Mouse (Mus musculus) CH12.LX (cell line): ENCODE data around the gene Arhgap18. TPM values are rescaled to one million over a fixed set of nuclear protein-coding genes. Genes with fewer than 3 reads are reported as not detected.

Experiments
- DNase-seq: peaks from one replicate; pipeline ENCODE4 v3.0.0-alpha.2; 2013; ENCODE audit errors: extremely low read depth
- H3K27ac ChIP-seq: 2 replicates; pipeline ENCODE4 v1.5.1; 2012; ENCODE audit warnings: low read depth, mild to moderate bottlenecking, control low read depth, moderate library complexity; ENCODE audit not compliant: insufficient read depth
- H3K27me3 ChIP-seq: replicated peaks from 2 replicates; pipeline ENCODE3; 2012; ENCODE audit warnings: inconsistent platforms
- H3K36me3 ChIP-seq, 2 experiments: replicated peaks in 1 of 2; 2 replicates each; pipeline versions ENCODE3 to v1.6.1; 2012; ENCODE audit warnings: inconsistent platforms in 1 of 2, low read length in 1 of 2, mild to moderate bottlenecking in 1 of 2, mixed read lengths in 1 of 2, moderate library complexity in 1 of 2; ENCODE audit not compliant: control insufficient read depth in 1 of 2, insufficient read depth in 1 of 2
- H3K4me1 ChIP-seq, 2 experiments: 2 replicates each; pipeline ENCODE4 v1.6.1; 2012; ENCODE audit warnings: inconsistent platforms in 1 of 2, moderate library complexity in 1 of 2; ENCODE audit not compliant: insufficient read depth in 2 of 2, control insufficient read depth in 1 of 2
- H3K4me2 ChIP-seq: 2 replicates; pipeline ENCODE4 v1.6.1; 2012; ENCODE audit warnings: low read depth, mild to moderate bottlenecking, control low read depth; ENCODE audit not compliant: poor library complexity, insufficient read depth, severe bottlenecking
- H3K4me3 ChIP-seq, 3 experiments: fragments of 150-350 bp in 1 of 3; sonication (generic) in 1 of 3; replicated peaks in 1 of 3; 2 replicates each; pipeline versions ENCODE3 to v1.5.1; 2011 to 2012; ENCODE audit warnings: low read depth in 2 of 3, low read length in 2 of 3, mild to moderate bottlenecking in 2 of 3, moderate library complexity in 2 of 3, control low read depth in 1 of 3, improper control_type of control experiment in 1 of 3, inconsistent platforms in 1 of 3, mixed read lengths in 1 of 3; ENCODE audit not compliant: poor library complexity in 1 of 3
- H3K79me2 ChIP-seq: replicated peaks from 2 replicates; pipeline ENCODE4 v1.6.1; 2012; ENCODE audit warnings: mild to moderate bottlenecking, moderate library complexity; ENCODE audit not compliant: control insufficient read depth, poor library complexity, insufficient read depth, severe bottlenecking; ENCODE audit errors: extremely low read depth
- H3K9ac ChIP-seq: 2 replicates; pipeline ENCODE4 v1.6.1; 2012; ENCODE audit warnings: low read depth, mild to moderate bottlenecking, control low read depth, moderate library complexity; ENCODE audit not compliant: insufficient read depth
- H3K9me3 ChIP-seq: replicated peaks from 2 replicates; pipeline ENCODE3; 2012; ENCODE audit warnings: low read length, inconsistent platforms, mixed read lengths
- CHD1 ChIP-seq: IDR thresholded peaks from 2 replicates; pipeline ENCODE4 v1.6.1; 2012; ENCODE audit warnings: low read depth, low read length, improper control_type of control experiment, inconsistent platforms
- CTCF ChIP-seq, 2 experiments: IDR thresholded peaks in 1 of 2; conservative IDR thresholded peaks in 1 of 2; 2 replicates each; pipeline ENCODE4 v1.5.1; 2011 to 2012; ENCODE audit warnings: low read depth in 2 of 2, low read length in 2 of 2, improper control_type of control experiment in 1 of 2, inconsistent platforms in 1 of 2, mild to moderate bottlenecking in 1 of 2, moderate library complexity in 1 of 2
- ELF1 ChIP-seq: IDR thresholded peaks from 2 replicates; pipeline ENCODE4 v1.6.1; 2014; ENCODE audit warnings: low read depth, mild to moderate bottlenecking, inconsistent platforms, low read length, improper control_type of control experiment
- MAFK ChIP-seq: IDR thresholded peaks from 2 replicates; pipeline ENCODE4 v1.6.1; 2011; ENCODE audit warnings: low read length, improper control_type of control experiment; ENCODE audit not compliant: insufficient replicate concordance
- MAZ ChIP-seq: IDR thresholded peaks from 2 replicates; pipeline ENCODE4 v1.6.1; 2012; ENCODE audit warnings: low read depth, mild to moderate bottlenecking, inconsistent platforms, low read length, improper control_type of control experiment, moderate library complexity
- MEF2A ChIP-seq: IDR thresholded peaks from 2 replicates; pipeline ENCODE4 v1.6.1; 2014; ENCODE audit warnings: low read depth, mild to moderate bottlenecking, inconsistent platforms, low read length, improper control_type of control experiment, borderline replicate concordance
- MXI1 ChIP-seq: IDR thresholded peaks from 2 replicates; pipeline ENCODE4 v1.6.1; 2011; ENCODE audit warnings: mild to moderate bottlenecking, low read depth, low read length, improper control_type of control experiment
- PAX5 ChIP-seq: IDR thresholded peaks from 2 replicates; pipeline ENCODE4 v1.6.1; 2012; ENCODE audit warnings: low read length, inconsistent platforms, mixed read lengths
- RAD21 ChIP-seq: IDR thresholded peaks from 2 replicates; pipeline ENCODE4 v1.6.1; 2011; ENCODE audit warnings: low read depth, mild to moderate bottlenecking, low read length, improper control_type of control experiment, moderate library complexity
- SIN3A ChIP-seq: IDR thresholded peaks from 2 replicates; pipeline ENCODE4 v1.6.1; 2012; ENCODE audit warnings: low read length, improper control_type of control experiment, inconsistent platforms
- SMC3 ChIP-seq: IDR thresholded peaks from 2 replicates; pipeline ENCODE4 v1.6.1; 2011; ENCODE audit warnings: low read depth, low read length, improper control_type of control experiment
- UBTF ChIP-seq: IDR thresholded peaks from 2 replicates; pipeline ENCODE4 v1.6.1; 2012; ENCODE audit warnings: low read depth, mild to moderate bottlenecking, inconsistent platforms, low read length, improper control_type of control experiment, moderate library complexity
- USF1 ChIP-seq: IDR thresholded peaks from 2 replicates; pipeline ENCODE4 v1.6.1; 2014; ENCODE audit warnings: low read depth, mild to moderate bottlenecking, inconsistent platforms, low read length, improper control_type of control experiment
- ZMIZ1 ChIP-seq: IDR thresholded peaks from 2 replicates; pipeline ENCODE4 v1.6.1; 2012; ENCODE audit warnings: low read depth, mild to moderate bottlenecking, inconsistent platforms, low read length, improper control_type of control experiment
- dilution Hi-C: fragments of 300-500 bp; cut with MboI; formaldehyde crosslinking; loops from 2 replicates; pipeline ENCODE4 v1.14.3; 2020; ENCODE audit warnings: low sequenced_read_pairs; ENCODE audit not compliant: extremely low pct_unique_long_range_greater_than_20kb, extremely low pct_ligation_motif_present
- in situ Hi-C: fragments of 300-500 bp; cut with MboI; formaldehyde crosslinking; loops from 3 replicates; pipeline ENCODE4 v1.14.3; 2019; ENCODE audit warnings: low sequenced_read_pairs, low pct_ligation_motif_present, low pct_unique_long_range_greater_than_20kb, mixed read lengths
- polyA plus RNA-seq: library from polyadenylated mRNA; unstranded; fragments of >175 nt; gene quantifications from 2 replicates; pipeline ENCODE4 v1.2.1, GENCODE M21; 2012; ENCODE audit warnings: low read depth; ENCODE audit not compliant: insufficient read length
- total RNA-seq, 2 experiments: library from RNA; depleted of rRNA; stranded (reverse); fragments of 300-350 nt in 1 of 2; fragments of >200 nt in 1 of 2; gene quantifications; 2 replicates each; pipeline ENCODE4 v1.2.3; 2012 to 2014

Gene Arhgap18
- total and polyA plus RNA-seq, 3 experiments, result 3.3 to 4.2 (median 3.3) TPM

DNA sequence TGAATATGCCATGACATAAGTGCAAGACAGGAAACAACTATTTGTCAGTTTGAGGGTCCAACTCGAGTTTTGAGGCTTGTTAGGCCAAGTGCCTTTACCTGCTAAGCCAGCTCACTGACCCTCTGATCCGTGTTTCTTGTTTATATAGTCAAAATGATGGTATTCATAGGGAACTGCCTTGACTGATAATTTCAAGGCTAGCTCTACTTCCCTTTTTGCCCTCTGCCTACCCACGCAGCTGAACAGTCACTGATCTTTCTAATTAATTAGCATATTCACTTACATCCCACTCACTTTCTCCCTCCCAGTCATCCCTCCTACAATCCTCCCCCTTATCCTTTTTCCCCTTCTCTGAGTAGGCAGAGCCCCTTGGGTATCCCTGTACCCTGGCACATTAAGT is 2.4 kb upstream of the Arhgap18 start:
- Histone ChIP-seq H3K9me3 (no peaks in the 10 kb centered on the region), H3K4me3 (no peak overlapping the region), H3K27me3 (no peaks in the 10 kb centered on the region), H3K4me2 (no peak overlapping the region), H3K27ac (no peak overlapping the region), H3K9ac (no peak overlapping the region), H3K4me1 (peaks cover 0 to 7% of the 10 kb centered on the region in 2 experiments; a peak in 2 of 4 replicates), H3K36me3 (no peaks in the 10 kb centered on the region), H3K79me2 (no peaks in the 10 kb centered on the region)
- no peak for TF ChIP-seq ELF1
- TF ChIP-seq UBTF, result no peak
- no peak for TF ChIP-seq USF1
- TF ChIP-seq SIN3A, result no peak
- no peak for TF ChIP-seq MXI1
- no peak for TF ChIP-seq PAX5
- TF ChIP-seq CHD1, result no peak
- no peak for TF ChIP-seq MAZ
- no peak for TF ChIP-seq SMC3
- no peak for TF ChIP-seq MAFK
- no peak for TF ChIP-seq MEF2A
- TF ChIP-seq RAD21, result no peak
- dilution Hi-C loops (no loop called here), in situ Hi-C loops (loop anchor here (10.0 kb wide), 1 partner anchor 134 kb away; no protein-coding TSS in a partner anchor)
- DNase-seq, result no peak

GRCm38 (mm10) chr10:26752064-26752928 is 925 bp upstream of the Arhgap18 start:
- Histone ChIP-seq H3K4me1 (peaks cover 0 to 7% of the 10 kb centered on the region in 2 experiments; a peak in 2 of 4 replicates), H3K9ac (no peak overlapping the region), H3K4me2 (no peak overlapping the region), H3K4me3 (no peak overlapping the region), H3K36me3 (no peaks in the 10 kb centered on the region), H3K27ac (no peak overlapping the region), H3K79me2 (no peaks in the 10 kb centered on the region), H3K9me3 (no peaks in the 10 kb centered on the region), H3K27me3 (no peaks in the 10 kb centered on the region)
- dilution Hi-C loops (no loop called here), in situ Hi-C loops (loop anchor here (10.0 kb wide), 1 partner anchor 133 kb away; no protein-coding TSS in a partner anchor)
- DNase-seq, result peak; percentile 56
- peak; percentile 53 for TF ChIP-seq SMC3
- peak; percentile 43 to 69 for TF ChIP-seq CTCF (conservative IDR thresholded peaks at IDR 0.05 in 1 of 2, IDR thresholded peaks at IDR 0.05 in 1 of 2; ENCODE audit: low read depth in 2 of 2, low read length in 2 of 2)
- no peak for TF ChIP-seq ZMIZ1
- peak; percentile 23 for TF ChIP-seq RAD21
- TF ChIP-seq, all 38 proteins: peak for 3
